Mouse (Mus musculus) liver, embryonic 14.5 days (tissue): Measurements from ENCODE around the gene Fcrla. TPM values are rescaled to one million over a fixed set of nuclear protein-coding genes. Genes with fewer than 3 reads are reported as not detected.
"Not testable (repeated sequence)": the region's sequence is repeated elsewhere in the genome, so short reads cannot be mapped to it uniquely, and the experiment has no call there.

ENCODE experiments used
- ATAC-seq: fragments of 200-750 bp; cut with Nextera tagmentation; 2 replicates; pipeline ENCODE4 v1.8.0; 2017; ENCODE audit warnings: moderate number of reproducible peaks, mild to moderate bottlenecking, moderate library complexity; ENCODE audit not compliant: insufficient read depth
- DNase-seq, 3 experiments: peaks; one replicate each; pipeline ENCODE4 v3.0.0-alpha.2; 2012 to 2013; ENCODE audit warnings: low read depth in 3 of 3, low spot score in 3 of 3
- H3K27ac ChIP-seq: fragments of 300-500 bp; sonication (generic); 2 replicates; pipeline ENCODE4 v1.5.1; 2014; ENCODE audit warnings: moderate library complexity, mild to moderate bottlenecking, control low read depth, inconsistent platforms
- H3K27me3 ChIP-seq: fragments of 300-500 bp; sonication (generic); 2 replicates; pipeline ENCODE4 v1.6.1; 2014; ENCODE audit warnings: mild to moderate bottlenecking, low read length, moderate library complexity; ENCODE audit not compliant: control insufficient read depth, insufficient read depth
- H3K36me3 ChIP-seq: fragments of 300-500 bp; sonication (generic); replicated peaks from 2 replicates; pipeline ENCODE4 v1.6.1; 2014; ENCODE audit warnings: low read depth; ENCODE audit not compliant: control insufficient read depth, insufficient read depth
- H3K4me1 ChIP-seq, 2 experiments: fragments of 200-500 bp in 1 of 2; fragments of 300-500 bp in 1 of 2; sonication (generic) in 1 of 2; replicated peaks; 2 replicates each; pipeline ENCODE4 v1.6.1; 2012 to 2014; ENCODE audit warnings: antibody characterized with exemption in 1 of 2, inconsistent platforms in 1 of 2, low read length in 1 of 2; ENCODE audit not compliant: control insufficient read depth in 2 of 2, insufficient read depth in 2 of 2
- H3K4me2 ChIP-seq: fragments of 300-500 bp; sonication (generic); 2 replicates; pipeline ENCODE4 v1.6.1; 2014; ENCODE audit warnings: low read depth, mild to moderate bottlenecking, control low read depth, moderate library complexity
- H3K4me3 ChIP-seq, 2 experiments: fragments of 200-500 bp in 1 of 2; fragments of 300-500 bp in 1 of 2; sonication (generic) in 1 of 2; 2 replicates each; pipeline ENCODE4 v1.5.1; 2012 to 2014; ENCODE audit warnings: low read depth in 2 of 2, low read length in 2 of 2, mild to moderate bottlenecking in 2 of 2, control low read depth in 1 of 2, inconsistent platforms in 1 of 2, moderate library complexity in 1 of 2; ENCODE audit not compliant: insufficient read depth in 1 of 2
- H3K9ac ChIP-seq: fragments of 300-500 bp; sonication (generic); replicated peaks from 2 replicates; pipeline ENCODE4 v1.6.1; 2014; ENCODE audit warnings: mild to moderate bottlenecking, control low read depth, moderate library complexity
- H3K9me3 ChIP-seq: fragments of 300-500 bp; sonication (generic); 2 replicates; pipeline ENCODE4 v1.6.1; 2016; ENCODE audit warnings: low read length, mixed read lengths; ENCODE audit not compliant: control insufficient read depth
- CTCF ChIP-seq: IDR thresholded peaks from 2 replicates; pipeline ENCODE4 v1.5.1; 2016; ENCODE audit warnings: antibody characterized with exemption, low read depth, control low read depth
- EP300 ChIP-seq: IDR thresholded peaks from 2 replicates; pipeline ENCODE4 v1.6.1; 2016; ENCODE audit warnings: antibody characterized with exemption, low read depth
- WGBS: fragments of 180-500 bp; shearing (Covaris S2); extraction: QIAGEN DNeasy Blood & Tissue Kit; methylation state at CpG from one replicate; pipeline ENCODE4 v1.1.7; 2014; ENCODE audit not compliant: insufficient replicate concordance; 5-methylcytosine and 5-hydroxymethylcytosine counted together
- polyA plus RNA-seq, 2 experiments: library from polyadenylated mRNA; depleted of rRNA in 1 of 2; stranded (reverse) in 1 of 2; unstranded in 1 of 2; fragments of >200 nt; fragmentation: Nextera tagmentation in 1 of 2; extraction: Ambion mirVana in 1 of 2; gene quantifications; 2 replicates each; pipeline versions ENCODE4 v1.2.1 to v1.2.3; 2012 to 2014

Gene Fcrla
- polyA plus RNA-seq (2012; rRNA removed): 0.35 and 0.51 TPM in 2 replicates
- polyA plus RNA-seq (2014; fragmentation: Nextera tagmentation; extraction: Ambion mirVana): 0.37 and 0.56 TPM in 2 replicates

GRCm38 (mm10) chr1:170927378-170927777 lies at the start of gene Fcrla:
Gene Fcrla (minus strand): TSS chr1:170927583.
- Histone ChIP-seq H3K9ac (no peak within 1 kb of the TSS), H3K4me1 (0 out of 4 replicates have a peak, but pooled peaks cover 0 to 2% of the 10 kb centered on the region in 2 experiments), H3K27ac (no peak within 1 kb of the TSS), H3K4me2 (no peak within 1 kb of the TSS), H3K4me3 (no peak within 1 kb of the TSS), H3K27me3 (no peaks in the 10 kb centered on the region), H3K36me3 (no peaks in the 10 kb centered on the region), H3K9me3 (no peaks in the 10 kb centered on the region)
- TF ChIP-seq CTCF (no peak), EP300 (no peak)
- no peak for ATAC-seq
- WGBS: 56% methylated on average over 3 of the region's 3 CpGs
- no peak for DNase-seq

- ATAC-seq (no peak), DNase-seq (no peak)
- Histone ChIP-seq H3K27ac (no peak within 1 kb of the TSS), H3K9ac (no peak within 1 kb of the TSS), H3K9me3 (no peaks in the 10 kb centered on the region), H3K4me3 (peak within 1 kb of the TSS in 1 of 2 experiments; percentile 38; a peak in 3 of 4 replicates), H3K36me3 (no peaks in the 10 kb centered on the region), H3K27me3 (no peaks in the 10 kb centered on the region), H3K4me1 (peaks cover 0 to 4% of the 10 kb centered on the region in 2 experiments; a peak in 1 of 4 replicates), H3K4me2 (peak within 1 kb of the TSS; percentile 13; the same call in 1 of the 2 replicates)
- WGBS: 58% methylated on average over 5 of the region's 5 CpGs
- no peak for TF ChIP-seq EP300
- TF ChIP-seq CTCF: no peak
These were observed 49.1 kb upstream of the Fcrla start, which contains the start of gene Fcgr2b for GRCm38 (mm10) chr1:170976447-170976846. Gene Fcgr2b (minus strand): TSS chr1:170976547.

- no peak overlapping the region for H3K27ac ChIP-seq
- H3K4me2 ChIP-seq: peak overlapping the region; percentile 13; the same call in 1 of the 2 replicates
- H3K9ac ChIP-seq: no peak overlapping the region
- no peak for DNase-seq
- H3K27me3 ChIP-seq: no peaks in the 10 kb centered on the region
- no peaks in the 10 kb centered on the region for H3K9me3 ChIP-seq
- H3K4me3 ChIP-seq: peak overlapping the region in 1 of 2 experiments; percentile 38; a peak in 3 of 4 replicates
- WGBS: 23% methylated on average over 7 of the region's 7 CpGs
- H3K36me3 ChIP-seq: no peaks in the 10 kb centered on the region
- peaks cover 0 to 4% of the 10 kb centered on the region in 2 experiments; a peak in 1 of 4 replicates for H3K4me1 ChIP-seq
- TF ChIP-seq EP300 (no peak), CTCF (no peak)
- ATAC-seq: no peak
These were observed 48.4 kb upstream of the Fcrla start for GRCm38 (mm10) chr1:170975751-170976161.

- H3K36me3 ChIP-seq, H3K4me3 ChIP-seq, H3K9ac ChIP-seq, DNase-seq, H3K27ac ChIP-seq, H3K4me1 ChIP-seq, H3K27me3 ChIP-seq, ATAC-seq, H3K9me3 ChIP-seq: not testable (repeated sequence)
- WGBS: 38% methylated on average over 2 of the region's 2 CpGs
- H3K4me2 ChIP-seq: peak overlapping the region; percentile 13; the same call in 1 of the 2 replicates
These were observed 48.0 kb upstream of the Fcrla start for GRCm38 (mm10) chr1:170975350-170975749.

GRCm38 (mm10) chr1:170974736-170975135 lies 47.4 kb upstream of the Fcrla start:
- peaks cover 0 to 4% of the 10 kb centered on the region in 2 experiments; a peak in 1 of 4 replicates for H3K4me1 ChIP-seq
- H3K4me3 ChIP-seq: no peak overlapping the region
- no peak for TF ChIP-seq CTCF
- no peak for TF ChIP-seq EP300
- H3K36me3 ChIP-seq: no peaks in the 10 kb centered on the region
- 81% methylated on average over 2 of the region's 2 CpGs for WGBS
- no peak overlapping the region for H3K9ac ChIP-seq
- no peaks in the 10 kb centered on the region for H3K9me3 ChIP-seq
- DNase-seq: no peak
- no peak overlapping the region for H3K27ac ChIP-seq
- ATAC-seq: no peak
- H3K27me3 ChIP-seq: no peaks in the 10 kb centered on the region
- no peak overlapping the region for H3K4me2 ChIP-seq
